In genomic region chr17:85995727-85996126, GRCm38 (mm10) we compare ENCODE assay signal across 8 mouse cellular contexts.
DNase-seq lines count a peak whose midpoint lies in the region; ATAC-seq and TF ChIP-seq lines count a peak whose summit lies in the region.

No protein-coding gene starts in this region.

- peak; percentile 96 for DNase-seq in heart, adult 11 months
- DNase-seq in heart, embryonic 10.5 days (ENCODE audit: low spot score), result no peak
- DNase-seq in brain, adult 2 months (ENCODE audit: low read depth, low spot score), result peak; percentile 75
- DNase-seq in frontal cortex, postnatal 36 days (ENCODE audit: low spot score in 2 of 2), result peak; percentile 45 to 59
- DNase-seq in kidney, adult 9 months, result peak; percentile 81
- DNase-seq in lung, adult 2 months, result peak; percentile 40
- no peak for DNase-seq in thymus, postnatal 25 days

- peaks cover 21% of the 10 kb centered on the region for H3K36me3 ChIP-seq in heart, embryonic 10.5 days
- peaks cover 10% of the 10 kb centered on the region; the same call in 1 of the 2 replicates for H3K36me3 ChIP-seq in stomach, embryonic 16.5 days (ENCODE audit: control insufficient read depth, insufficient read depth, low read length)

- H3K27ac ChIP-seq in heart, embryonic 10.5 days, result no peak overlapping the region
- H3K27ac ChIP-seq in stomach, embryonic 16.5 days (ENCODE audit: low read length), result no peak overlapping the region

- no peaks in the 10 kb centered on the region for H3K9me3 ChIP-seq in heart, embryonic 10.5 days
- no peaks in the 10 kb centered on the region for H3K9me3 ChIP-seq in stomach, embryonic 16.5 days (replicated peaks; ENCODE audit: control insufficient read depth, low read length)

- H3K4me1 ChIP-seq in heart, embryonic 10.5 days, result no peaks in the 10 kb centered on the region
- H3K4me1 ChIP-seq in lung, adult 2 months (ENCODE audit: control insufficient read depth, insufficient read depth, low read length), result no peaks in the 10 kb centered on the region
- H3K4me1 ChIP-seq in stomach, embryonic 16.5 days (ENCODE audit: control insufficient read depth, insufficient read depth, low read length), result no peaks in the 10 kb centered on the region

- no peak for TF ChIP-seq CTCF in lung, adult 2 months (IDR thresholded peaks at IDR 0.05; ENCODE audit: insufficient read depth, low read length)

- H3K9ac ChIP-seq in stomach, embryonic 16.5 days (ENCODE audit: low read length), result no peak overlapping the region

- no peaks in the 10 kb centered on the region for H3K27me3 ChIP-seq in heart, embryonic 10.5 days (ENCODE audit: insufficient read depth, poor library complexity, severe bottlenecking)
- H3K27me3 ChIP-seq in stomach, embryonic 16.5 days (ENCODE audit: control insufficient read depth, insufficient read depth, low read length), result no peaks in the 10 kb centered on the region

- H3K4me3 ChIP-seq in heart, embryonic 10.5 days, result no peak overlapping the region
- no peak overlapping the region for H3K4me3 ChIP-seq in lung, adult 2 months (replicated peaks; ENCODE audit: extremely low read depth, low read depth, low read length)
- H3K4me3 ChIP-seq in stomach, embryonic 16.5 days (replicated peaks; ENCODE audit: low read length), result no peak overlapping the region

- no peak for TF ChIP-seq POLR2A in lung, adult 2 months (IDR thresholded peaks at IDR 0.05; ENCODE audit: borderline replicate concordance, extremely low read depth, low read depth, low read length)

- peak; percentile 74 for ATAC-seq in stomach, embryonic 16.5 days (ENCODE audit: insufficient read depth, low FRiP score)

- 72% methylated on average over 2 of the region's 2 CpGs for WGBS in heart, embryonic 10.5 days
- 47% methylated on average over 2 of the region's 2 CpGs for whole genome bisulfite sequencing in lung, adult 2 months
- WGBS in stomach, embryonic 16.5 days, result 61% methylated on average over 2 of the region's 2 CpGs

- no peak overlapping the region for H3K4me2 ChIP-seq in stomach, embryonic 16.5 days (ENCODE audit: low read depth, low read length)

Comparison
In these comparisons a context has a peak if more than half of its experiments do, and no peak if none do; other contexts are left out.
1. DNase-seq: peak in heart, adult 11 months (single experiment), brain, adult 2 months (single experiment), frontal cortex, postnatal 36 days (2 of 2), kidney, adult 9 months (single experiment) and lung, adult 2 months (single experiment); none in heart, embryonic 10.5 days (single experiment) and thymus, postnatal 25 days (single experiment).